Mouse (Mus musculus) Muller cell, postnatal 12 days (primary cell): ENCODE measurements around the gene Wbp11.

ENCODE experiments used
- DNase-seq: peaks from one replicate; pipeline ENCODE4 v3.0.0-alpha.2; 2015; ENCODE audit errors: inconsistent ontology term

Wbp11 gene

DNA sequence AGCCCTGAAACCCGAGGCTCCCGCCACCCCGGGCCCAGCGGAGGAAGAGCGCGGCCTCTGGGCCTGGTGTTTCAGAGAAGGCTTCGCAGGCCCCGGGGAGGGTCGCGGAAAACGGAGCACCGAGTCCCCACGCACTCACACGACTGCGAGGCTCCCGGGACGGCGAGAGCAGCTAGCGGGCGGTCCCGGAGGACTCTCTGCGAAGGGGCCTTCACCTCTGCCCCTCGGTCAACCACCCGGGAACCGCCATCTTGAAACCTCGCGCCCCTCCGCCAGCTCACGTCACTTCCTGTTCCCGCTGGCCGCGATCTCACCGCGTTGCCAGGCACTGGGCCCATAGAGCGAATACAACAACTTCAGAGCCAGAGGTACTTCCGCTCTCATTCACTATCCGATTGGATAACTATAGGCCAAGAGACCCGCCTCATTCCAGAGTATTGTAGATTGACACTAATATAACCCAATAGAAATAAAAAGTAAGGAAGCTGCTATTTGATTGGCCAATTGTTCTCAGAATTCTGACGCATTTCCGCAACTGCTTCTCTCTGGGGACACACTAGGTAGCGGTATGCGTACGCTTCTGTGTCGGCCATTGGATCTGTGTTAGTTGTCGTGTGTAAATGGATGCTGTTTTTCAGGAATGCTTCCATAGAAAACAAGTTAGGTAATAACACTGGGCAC, at the start of gene Wbp11:
TSS of gene Wbp11 (minus strand) at position 353 of the 681 bp plus-strand sequence.
- DNase-seq, result peak; percentile 99

DNA sequence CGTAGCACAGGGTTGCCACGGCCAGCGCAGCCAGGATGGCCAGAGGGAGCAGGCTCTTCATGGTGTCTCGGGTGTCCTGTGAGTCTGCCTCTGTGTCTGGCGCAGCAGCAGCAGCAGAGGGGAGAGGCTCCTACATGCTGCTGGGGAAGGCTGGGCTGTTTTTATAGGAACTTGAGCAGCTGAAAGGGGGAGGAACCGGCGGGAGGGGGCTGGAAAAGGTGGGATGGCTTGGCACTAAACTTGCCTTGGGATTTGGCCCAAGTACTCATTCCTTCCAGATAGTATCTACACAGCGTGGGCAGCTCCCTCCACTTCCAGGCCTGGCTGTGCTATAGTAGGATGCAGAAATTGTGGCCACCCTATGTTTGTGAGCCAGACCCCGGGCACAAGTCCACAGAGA, 47.6 kb upstream of the Wbp11 start, which contains the start of gene Mgp:
TSS of gene Mgp (minus strand) at position 154 of the 400 bp plus-strand sequence.
- DNase-seq, result no peak

- no peak for DNase-seq
Observed at GRCm38 (mm10) chr6:136874599-136874998, 46.6 kb upstream of the Wbp11 start.

- no peak for DNase-seq
Observed at GRCm38 (mm10) chr6:136868921-136869320, 40.9 kb upstream of the Wbp11 start.

GRCm38 (mm10) chr6:136866150-136866549, 38.1 kb upstream of the Wbp11 start:
- DNase-seq, result no peak

GRCm38 (mm10) chr6:136865360-136865759, 37.3 kb upstream of the Wbp11 start:
- DNase-seq, result no peak

- DNase-seq, result peak; percentile 15
Observed at GRCm38 (mm10) chr6:136861020-136861419, 33.0 kb upstream of the Wbp11 start.

- no peak for DNase-seq
Observed at GRCm38 (mm10) chr6:136858420-136858819, 30.4 kb upstream of the Wbp11 start.

- no peak for DNase-seq
Observed at GRCm38 (mm10) chr6:136857873-136858260, 29.8 kb upstream of the Wbp11 start.

DNA sequence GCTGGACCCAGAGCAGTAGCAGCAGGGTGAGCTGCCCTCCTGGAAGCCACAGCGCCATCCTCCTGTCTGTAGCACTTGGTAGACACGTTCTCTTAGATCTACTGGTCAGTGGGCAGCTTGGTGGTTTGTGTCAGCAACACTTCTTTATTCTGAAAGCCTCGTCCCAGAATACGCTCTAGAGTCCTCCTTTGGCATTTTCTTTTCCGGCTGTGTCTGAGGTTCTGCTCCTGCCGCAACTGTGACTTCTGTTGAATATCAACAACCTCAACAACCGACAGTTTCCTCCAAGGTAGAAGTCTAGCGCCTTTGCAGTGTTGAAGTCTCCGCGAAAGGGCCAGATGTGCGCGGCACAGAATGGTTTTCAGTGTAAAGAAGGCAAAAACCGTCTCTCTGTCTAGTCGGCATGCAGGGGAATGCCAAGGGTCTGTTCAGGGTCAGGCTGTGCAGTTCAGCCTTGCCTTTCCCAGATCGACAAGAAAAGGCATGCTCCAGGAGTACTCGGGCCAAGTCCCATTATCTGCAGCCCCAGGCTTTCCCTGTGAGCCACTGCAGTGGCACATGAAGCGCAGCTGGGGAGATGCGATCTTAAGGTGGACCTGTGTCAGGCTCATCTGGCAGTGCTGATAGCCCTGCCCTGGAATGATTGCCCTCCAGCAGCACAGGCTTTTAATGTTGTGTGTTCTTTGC, 29.3 kb upstream of the Wbp11 start, which contains the start of gene Art4:
TSS of gene Art4 (minus strand) at position 548 of the 687 bp plus-strand sequence.
- DNase-seq, result no peak

DNA sequence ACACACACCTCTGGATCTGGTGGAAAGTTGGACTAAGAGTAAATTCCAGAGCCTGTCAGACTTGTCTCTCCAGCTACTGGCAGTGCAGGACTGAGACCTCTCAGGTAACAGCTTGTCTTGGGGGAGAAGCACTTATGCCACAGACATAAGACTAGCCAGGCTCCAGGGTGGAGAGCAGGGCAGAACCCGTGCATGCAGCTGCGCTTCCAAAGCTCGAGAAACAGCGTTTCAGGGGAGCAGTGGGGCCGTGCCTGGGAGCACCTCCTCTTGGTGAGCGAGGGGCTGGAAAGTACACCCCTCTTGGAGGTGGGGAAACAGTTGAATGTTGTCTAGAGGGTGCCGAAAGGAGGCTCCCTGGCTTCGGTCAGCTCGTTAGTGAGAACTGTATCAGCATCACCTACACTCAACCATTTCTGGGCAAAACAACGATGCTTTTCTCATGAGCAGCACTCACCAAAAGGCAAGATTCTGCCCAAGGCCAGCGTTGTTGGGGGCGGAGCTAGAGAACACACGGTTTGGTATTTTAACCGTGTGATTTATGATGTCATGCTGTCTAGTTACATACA, 28.1 kb upstream of the Wbp11 start:
- no peak for DNase-seq

GRCm38 (mm10) chr6:136855183-136855582, 27.1 kb upstream of the Wbp11 start:
- DNase-seq, result no peak

DNA sequence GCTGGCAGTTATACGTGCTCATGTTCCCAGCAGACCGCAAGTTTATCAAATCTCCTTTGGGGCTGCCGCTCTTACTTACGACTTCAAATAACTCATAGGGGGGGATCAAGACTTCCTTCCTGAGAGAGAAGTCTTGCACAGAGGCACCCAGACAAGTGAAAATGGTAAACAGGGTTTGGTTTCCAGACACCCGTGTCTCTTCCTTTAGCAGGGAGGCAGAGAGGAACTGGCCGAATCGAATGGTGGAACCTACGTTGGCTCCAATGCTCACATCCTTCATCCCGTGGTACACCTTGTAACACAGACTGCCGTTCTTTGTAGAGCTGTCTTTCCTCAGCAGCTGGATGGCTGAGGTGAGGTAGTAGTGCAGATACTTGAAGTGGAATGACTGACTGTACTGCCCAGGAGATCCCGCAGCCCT, 26.3 kb upstream of the Wbp11 start:
- DNase-seq, result no peak

DNA sequence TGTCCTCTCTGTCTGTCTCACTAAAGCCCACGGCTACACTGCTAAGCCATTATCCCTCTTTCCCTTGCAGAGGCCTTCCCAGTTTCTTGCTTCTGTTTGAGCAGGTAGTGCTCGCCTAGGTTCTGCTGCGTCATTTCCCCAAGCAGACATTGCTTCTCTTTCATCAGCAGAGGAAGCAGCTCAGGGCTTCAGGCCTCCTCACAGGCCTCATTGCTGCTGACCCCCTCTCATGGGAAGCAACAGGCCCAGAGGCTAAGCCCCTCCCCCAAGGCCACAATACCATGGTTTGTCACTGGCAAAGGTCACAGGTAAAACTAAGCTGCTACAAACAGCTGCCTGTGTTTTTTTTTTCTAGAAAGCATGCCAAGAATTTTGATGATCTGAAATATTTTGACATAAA, 24.7 kb upstream of the Wbp11 start:
- peak; percentile 5 for DNase-seq

DNA sequence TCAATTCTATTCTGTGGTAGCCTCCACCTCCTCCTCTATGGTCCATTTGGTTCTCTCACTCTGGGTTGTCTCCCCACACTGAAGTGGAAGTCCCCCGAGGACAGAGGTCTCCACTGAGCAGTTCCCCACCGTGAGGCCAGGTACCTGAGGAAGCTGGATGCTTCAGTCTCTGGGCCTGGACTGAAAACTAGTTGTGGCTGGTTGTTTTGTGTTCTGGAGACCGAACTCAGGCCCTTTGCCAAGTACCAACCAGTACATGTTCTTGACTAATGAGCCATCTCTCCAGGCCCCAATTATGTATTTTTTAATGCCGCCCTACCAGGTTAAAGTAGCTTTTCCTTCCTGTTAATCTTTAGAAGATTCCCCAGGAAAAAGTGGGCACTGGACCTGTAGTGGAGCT, 24.3 kb upstream of the Wbp11 start:
- DNase-seq, result no peak

- no peak for DNase-seq
Observed at GRCm38 (mm10) chr6:136850267-136850666, 22.2 kb upstream of the Wbp11 start.

DNA sequence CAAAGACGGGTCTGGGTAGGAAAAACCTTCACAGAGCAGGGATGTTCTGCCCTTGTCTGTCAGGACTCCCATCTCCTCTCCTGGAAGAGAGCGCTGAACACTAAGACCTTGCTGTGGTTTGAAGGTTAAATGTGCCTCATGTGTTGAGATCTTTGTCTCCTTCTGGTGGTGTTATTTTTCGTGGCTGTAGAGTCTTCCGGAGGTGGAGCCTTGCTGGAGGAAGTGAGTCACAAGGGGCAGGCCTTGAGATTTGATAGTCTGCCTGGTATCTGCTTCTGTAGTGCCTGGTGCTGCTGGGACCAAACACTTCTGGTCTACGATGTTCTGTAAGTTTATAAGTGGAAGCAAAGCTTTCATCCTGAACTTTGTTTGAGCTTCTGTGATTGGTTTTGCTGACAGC, 20.9 kb upstream of the Wbp11 start:
- no peak for DNase-seq

DNA sequence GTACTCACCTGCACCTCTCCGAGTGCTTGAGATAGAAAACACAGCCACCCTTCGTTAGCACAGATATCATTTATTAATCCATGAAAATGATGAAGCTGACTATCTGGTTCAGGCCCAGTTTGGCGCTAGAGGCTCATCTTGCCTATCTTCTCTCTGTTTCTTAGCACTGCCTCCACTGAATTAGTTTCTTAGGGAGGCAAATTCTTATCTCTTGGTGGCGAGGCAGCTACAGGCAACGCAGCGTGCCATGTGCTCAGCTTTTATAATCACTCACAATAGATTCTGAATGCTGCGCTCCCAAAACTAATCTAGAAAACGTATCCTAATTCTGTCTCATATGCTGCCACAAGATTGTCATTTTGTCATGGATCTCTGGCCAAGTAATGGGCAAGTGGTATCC, 20.4 kb upstream of the Wbp11 start:
- no peak for DNase-seq

DNA sequence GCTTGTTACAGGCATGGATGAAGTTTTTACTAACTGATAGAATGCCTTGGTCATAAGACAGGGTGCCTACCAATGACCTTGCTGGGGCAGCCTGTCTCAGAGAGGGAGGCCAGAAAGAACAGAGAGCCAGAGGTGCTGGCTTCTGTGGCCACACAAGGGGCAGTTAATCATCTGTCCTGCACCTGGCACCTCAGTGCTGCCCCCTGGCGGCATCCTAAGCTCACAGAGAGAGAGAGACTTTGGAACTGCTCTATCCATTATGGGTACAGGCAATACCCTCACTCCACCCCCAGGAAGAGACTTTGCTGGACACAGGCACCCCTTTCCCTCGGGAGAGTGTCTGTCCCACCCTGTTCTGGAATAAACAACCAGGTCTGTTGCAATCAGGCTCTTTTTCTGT, 19.8 kb upstream of the Wbp11 start:
- DNase-seq, result peak; percentile 6

GRCm38 (mm10) chr6:136847267-136847666, 19.2 kb upstream of the Wbp11 start:
- no peak for DNase-seq

DNA sequence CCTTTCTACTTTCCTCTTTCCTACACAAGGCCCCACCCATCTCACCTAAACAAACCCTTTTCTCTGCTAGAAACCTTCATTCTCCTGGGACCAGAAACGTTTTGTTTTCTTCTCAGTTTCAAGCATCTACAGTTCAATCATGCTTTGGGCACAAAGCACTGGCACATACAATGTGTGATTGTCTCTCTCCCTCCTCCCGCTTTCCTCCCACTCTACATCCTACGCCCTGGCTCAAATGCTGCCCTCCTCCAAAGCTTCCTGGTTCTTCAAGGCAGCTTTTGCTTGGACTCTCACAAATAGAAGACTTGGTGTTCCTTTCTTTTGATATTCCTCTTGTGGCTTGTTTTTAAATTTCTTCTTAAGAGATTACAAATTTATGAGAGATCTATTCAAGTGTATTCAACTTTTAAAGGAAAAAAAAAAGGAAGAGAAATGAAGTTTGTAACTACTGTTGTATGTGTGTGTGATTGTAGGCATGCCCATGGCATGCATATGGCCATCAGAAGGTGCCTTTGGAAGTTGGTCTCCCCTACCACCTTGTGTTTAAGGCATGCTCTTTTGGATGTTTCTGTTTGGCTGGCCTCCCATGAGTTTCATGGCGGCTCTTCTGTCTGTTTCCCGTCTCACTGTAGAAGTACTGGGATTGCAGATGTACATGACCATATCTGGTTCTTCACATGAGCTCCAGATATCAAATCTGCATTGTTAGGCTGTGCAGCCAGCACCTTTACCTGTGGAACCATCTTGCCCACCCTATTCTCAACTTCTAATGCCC, 17.9 kb upstream of the Wbp11 start:
- DNase-seq, result no peak

DNA sequence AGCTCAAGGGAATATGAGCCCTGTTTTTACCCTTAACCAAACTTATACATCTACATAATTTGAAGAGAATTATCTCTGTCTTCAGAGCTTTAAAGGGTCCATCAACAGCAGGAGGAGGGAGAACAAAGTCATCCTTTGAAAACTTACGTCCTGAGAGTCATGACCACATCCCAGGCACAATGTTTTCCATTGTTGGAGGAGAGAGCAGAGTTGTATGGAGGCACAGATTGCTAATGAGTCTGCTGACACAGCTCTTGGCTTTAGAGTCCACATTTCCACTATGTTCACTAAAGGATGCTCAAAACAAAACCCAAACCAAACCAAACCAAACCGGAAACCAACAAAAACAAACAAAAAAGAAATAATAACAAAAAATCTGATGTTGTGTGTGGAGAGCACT, 16.9 kb upstream of the Wbp11 start:
- DNase-seq, result peak; percentile 11
